Mouse (Mus musculus) CH12.LX (cell line): ENCODE measurements around the gene Folh1. TPM values are rescaled to one million over a fixed set of nuclear protein-coding genes. Genes with fewer than 3 reads are reported as not detected.
"Not testable (repeated sequence)": the region's sequence is repeated elsewhere in the genome, so short reads cannot be mapped to it uniquely, and the experiment has no call there.

Experiments
- DNase-seq: peaks from one replicate; pipeline ENCODE4 v3.0.0-alpha.2; 2013; ENCODE audit errors: extremely low read depth
- H3K27ac ChIP-seq: 2 replicates; pipeline ENCODE4 v1.5.1; 2012; ENCODE audit warnings: low read depth, mild to moderate bottlenecking, control low read depth, moderate library complexity; ENCODE audit not compliant: insufficient read depth
- H3K27me3 ChIP-seq: replicated peaks from 2 replicates; pipeline ENCODE3; 2012; ENCODE audit warnings: inconsistent platforms
- H3K36me3 ChIP-seq, 2 experiments: replicated peaks in 1 of 2; 2 replicates each; pipeline versions ENCODE3 to v1.6.1; 2012; ENCODE audit warnings: inconsistent platforms in 1 of 2, low read length in 1 of 2, mild to moderate bottlenecking in 1 of 2, mixed read lengths in 1 of 2, moderate library complexity in 1 of 2; ENCODE audit not compliant: control insufficient read depth in 1 of 2, insufficient read depth in 1 of 2
- H3K4me1 ChIP-seq, 2 experiments: 2 replicates each; pipeline ENCODE4 v1.6.1; 2012; ENCODE audit warnings: inconsistent platforms in 1 of 2, moderate library complexity in 1 of 2; ENCODE audit not compliant: insufficient read depth in 2 of 2, control insufficient read depth in 1 of 2
- H3K4me2 ChIP-seq: 2 replicates; pipeline ENCODE4 v1.6.1; 2012; ENCODE audit warnings: low read depth, mild to moderate bottlenecking, control low read depth; ENCODE audit not compliant: poor library complexity, insufficient read depth, severe bottlenecking
- H3K4me3 ChIP-seq, 3 experiments: fragments of 150-350 bp in 1 of 3; sonication (generic) in 1 of 3; replicated peaks in 1 of 3; 2 replicates each; pipeline versions ENCODE3 to v1.5.1; 2011 to 2012; ENCODE audit warnings: low read depth in 2 of 3, low read length in 2 of 3, mild to moderate bottlenecking in 2 of 3, moderate library complexity in 2 of 3, control low read depth in 1 of 3, improper control_type of control experiment in 1 of 3, inconsistent platforms in 1 of 3, mixed read lengths in 1 of 3; ENCODE audit not compliant: poor library complexity in 1 of 3
- H3K79me2 ChIP-seq: replicated peaks from 2 replicates; pipeline ENCODE4 v1.6.1; 2012; ENCODE audit warnings: mild to moderate bottlenecking, moderate library complexity; ENCODE audit not compliant: control insufficient read depth, poor library complexity, insufficient read depth, severe bottlenecking; ENCODE audit errors: extremely low read depth
- H3K9ac ChIP-seq: 2 replicates; pipeline ENCODE4 v1.6.1; 2012; ENCODE audit warnings: low read depth, mild to moderate bottlenecking, control low read depth, moderate library complexity; ENCODE audit not compliant: insufficient read depth
- H3K9me3 ChIP-seq: replicated peaks from 2 replicates; pipeline ENCODE3; 2012; ENCODE audit warnings: low read length, inconsistent platforms, mixed read lengths
- CHD2 ChIP-seq: IDR thresholded peaks from 2 replicates; pipeline ENCODE4 v1.6.1; 2011; ENCODE audit warnings: low read length, improper control_type of control experiment
- E2F4 ChIP-seq: IDR thresholded peaks from 2 replicates; pipeline ENCODE4 v1.6.1; 2011; ENCODE audit warnings: low read depth, low read length, improper control_type of control experiment; ENCODE audit not compliant: insufficient replicate concordance
- ELF1 ChIP-seq: IDR thresholded peaks from 2 replicates; pipeline ENCODE4 v1.6.1; 2014; ENCODE audit warnings: low read depth, mild to moderate bottlenecking, inconsistent platforms, low read length, improper control_type of control experiment
- MEF2A ChIP-seq: IDR thresholded peaks from 2 replicates; pipeline ENCODE4 v1.6.1; 2014; ENCODE audit warnings: low read depth, mild to moderate bottlenecking, inconsistent platforms, low read length, improper control_type of control experiment, borderline replicate concordance
- PAX5 ChIP-seq: IDR thresholded peaks from 2 replicates; pipeline ENCODE4 v1.6.1; 2012; ENCODE audit warnings: low read length, inconsistent platforms, mixed read lengths
- RCOR1 ChIP-seq: conservative IDR thresholded peaks from 2 replicates; pipeline ENCODE4 v1.6.1; 2012; ENCODE audit warnings: low read depth, mild to moderate bottlenecking, inconsistent platforms, low read length, improper control_type of control experiment
- SIN3A ChIP-seq: IDR thresholded peaks from 2 replicates; pipeline ENCODE4 v1.6.1; 2012; ENCODE audit warnings: low read length, improper control_type of control experiment, inconsistent platforms
- TCF12 ChIP-seq: IDR thresholded peaks from 2 replicates; pipeline ENCODE4 v1.6.1; 2014; ENCODE audit warnings: low read depth, mild to moderate bottlenecking, inconsistent platforms, low read length, improper control_type of control experiment
- ZKSCAN1 ChIP-seq: IDR thresholded peaks from 2 replicates; pipeline ENCODE4 v1.6.1; 2012; ENCODE audit warnings: low read depth, inconsistent platforms, low read length, improper control_type of control experiment, borderline replicate concordance
- ZNF384 ChIP-seq: IDR thresholded peaks from 2 replicates; pipeline ENCODE4 v1.6.1; 2012; ENCODE audit warnings: low read depth, low read length, improper control_type of control experiment, inconsistent platforms
- dilution Hi-C: fragments of 300-500 bp; cut with MboI; formaldehyde crosslinking; loops from 2 replicates; pipeline ENCODE4 v1.14.3; 2020; ENCODE audit warnings: low sequenced_read_pairs; ENCODE audit not compliant: extremely low pct_unique_long_range_greater_than_20kb, extremely low pct_ligation_motif_present
- in situ Hi-C: fragments of 300-500 bp; cut with MboI; formaldehyde crosslinking; loops from 3 replicates; pipeline ENCODE4 v1.14.3; 2019; ENCODE audit warnings: low sequenced_read_pairs, low pct_ligation_motif_present, low pct_unique_long_range_greater_than_20kb, mixed read lengths
- polyA plus RNA-seq: library from polyadenylated mRNA; unstranded; fragments of >175 nt; gene quantifications from 2 replicates; pipeline ENCODE4 v1.2.1, GENCODE M21; 2012; ENCODE audit warnings: low read depth; ENCODE audit not compliant: insufficient read length
- total RNA-seq, 2 experiments: library from RNA; depleted of rRNA; stranded (reverse); fragments of 300-350 nt in 1 of 2; fragments of >200 nt in 1 of 2; gene quantifications; 2 replicates each; pipeline ENCODE4 v1.2.3; 2012 to 2014

Gene Folh1
- total RNA-seq (2012; rRNA removed) (not detected in 2 replicates), total RNA-seq (2014; rRNA removed) (not detected in 2 replicates), polyA plus RNA-seq (not detected in 2 replicates)

DNA sequence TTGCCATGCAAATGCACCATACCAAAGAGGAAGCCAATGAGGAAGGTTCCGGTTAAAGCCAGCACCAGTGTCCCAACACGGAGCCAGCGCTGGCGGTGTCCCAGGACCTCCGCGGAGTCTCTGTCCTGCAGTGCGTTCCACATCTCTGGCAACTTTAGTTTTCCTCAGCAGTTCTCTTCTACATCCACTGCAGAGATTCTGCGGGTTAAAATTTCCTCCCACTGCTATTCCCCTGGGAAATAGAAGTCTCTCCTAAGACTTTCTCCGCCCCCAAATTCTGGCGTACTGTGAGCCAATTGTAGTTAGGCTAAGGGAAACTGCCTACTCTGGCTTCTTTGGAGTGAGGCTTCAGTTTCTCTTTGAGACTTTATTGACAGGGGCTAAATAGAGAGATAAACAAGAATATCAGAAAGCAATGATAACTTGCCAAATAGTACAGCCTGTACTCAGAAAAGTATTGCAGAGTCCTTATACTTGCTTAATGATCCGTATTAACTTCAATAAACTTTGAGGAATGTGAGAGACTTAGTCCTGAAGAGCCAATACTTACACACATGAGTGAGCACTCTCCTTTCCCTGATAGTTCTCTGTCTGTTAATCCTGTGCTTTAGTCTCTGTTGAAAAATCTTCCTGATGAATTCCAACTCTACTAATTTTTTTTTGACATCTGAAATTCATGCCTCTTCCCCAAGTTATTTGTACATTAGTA is at the start of gene Folh1:
Gene Folh1, minus strand, starts transcription at position 327 of the 709 bp plus-strand sequence.
- Histone ChIP-seq H3K27ac (no peak within 1 kb of the TSS), H3K9me3 (peaks cover 25% of the 10 kb centered on the region), H3K4me2 (no peak within 1 kb of the TSS), H3K79me2 (no peaks in the 10 kb centered on the region), H3K27me3 (no peaks in the 10 kb centered on the region), H3K4me3 (no peak within 1 kb of the TSS), H3K36me3 (no peaks in the 10 kb centered on the region), H3K4me1 (no peaks in the 10 kb centered on the region), H3K9ac (no peak within 1 kb of the TSS)
- in situ Hi-C loops = no loop called here
- TF ChIP-seq ELF1 = no peak
- dilution Hi-C loops = no loop called here
- no peak for DNase-seq

GRCm38 (mm10) chr7:86816466-86816865 is 40.7 kb upstream of the Folh1 start:
- H3K4me3 ChIP-seq = no peak overlapping the region
- no peak for DNase-seq
- in situ Hi-C loops = no loop called here

GRCm38 (mm10) chr7:86815716-86816115 is 40.0 kb upstream of the Folh1 start:
- in situ Hi-C loops, H3K9ac ChIP-seq, H3K36me3 ChIP-seq, H3K4me3 ChIP-seq, dilution Hi-C loops, H3K4me1 ChIP-seq, H3K27me3 ChIP-seq, H3K79me2 ChIP-seq, H3K27ac ChIP-seq, H3K4me2 ChIP-seq, DNase-seq: not testable (repeated sequence)
- peaks cover 18% of the 10 kb centered on the region for H3K9me3 ChIP-seq

More at GRCm38 (mm10) chr7:86816466-86816865, 40.7 kb upstream of the Folh1 start:
- H3K36me3 ChIP-seq = no peaks in the 10 kb centered on the region
- no peaks in the 10 kb centered on the region for H3K27me3 ChIP-seq
- H3K4me2 ChIP-seq = no peak overlapping the region
- no peaks in the 10 kb centered on the region for H3K79me2 ChIP-seq
- peaks cover 20% of the 10 kb centered on the region for H3K9me3 ChIP-seq
- dilution Hi-C loops = no loop called here
- H3K4me1 ChIP-seq = no peaks in the 10 kb centered on the region
- no peak for TF ChIP-seq RCOR1
- TF ChIP-seq PAX5 = no peak
- no peak for TF ChIP-seq SIN3A
- no peak for TF ChIP-seq TCF12
- TF ChIP-seq E2F4 = no peak
- TF ChIP-seq CHD2 = no peak
- TF ChIP-seq ZNF384 = no peak
- no peak for TF ChIP-seq MEF2A
- TF ChIP-seq ZKSCAN1 = no peak
- H3K9ac ChIP-seq = no peak overlapping the region
- H3K27ac ChIP-seq = no peak overlapping the region

DNA sequence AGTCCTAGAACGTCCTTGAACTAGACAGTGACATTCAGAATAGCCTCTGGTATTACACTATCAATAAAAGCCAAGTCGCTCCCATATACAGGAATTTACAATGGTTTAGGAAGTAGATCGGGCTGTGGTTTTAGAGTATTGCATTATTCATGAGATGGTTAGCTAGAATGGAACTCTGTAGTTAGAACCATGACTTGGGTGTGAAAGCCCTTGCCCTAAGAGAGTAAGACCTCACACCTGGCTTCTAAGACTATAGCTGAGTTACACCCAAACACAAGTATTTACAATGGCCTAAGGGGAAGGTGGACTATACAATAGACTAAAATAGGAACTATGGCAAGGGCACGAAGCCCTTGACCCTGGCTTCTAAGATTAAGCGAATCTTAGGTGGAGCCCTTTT is 39.5 kb upstream of the Folh1 start:
- H3K9me3 ChIP-seq = peaks cover 18% of the 10 kb centered on the region
- H3K9ac ChIP-seq, H3K27me3 ChIP-seq, DNase-seq, H3K27ac ChIP-seq, H3K4me1 ChIP-seq, H3K4me3 ChIP-seq, H3K79me2 ChIP-seq, H3K4me2 ChIP-seq, in situ Hi-C loops, H3K36me3 ChIP-seq, dilution Hi-C loops: not testable (repeated sequence)
